Mouse (Mus musculus): ENCODE measurements around the gene Cd28.

DNA sequence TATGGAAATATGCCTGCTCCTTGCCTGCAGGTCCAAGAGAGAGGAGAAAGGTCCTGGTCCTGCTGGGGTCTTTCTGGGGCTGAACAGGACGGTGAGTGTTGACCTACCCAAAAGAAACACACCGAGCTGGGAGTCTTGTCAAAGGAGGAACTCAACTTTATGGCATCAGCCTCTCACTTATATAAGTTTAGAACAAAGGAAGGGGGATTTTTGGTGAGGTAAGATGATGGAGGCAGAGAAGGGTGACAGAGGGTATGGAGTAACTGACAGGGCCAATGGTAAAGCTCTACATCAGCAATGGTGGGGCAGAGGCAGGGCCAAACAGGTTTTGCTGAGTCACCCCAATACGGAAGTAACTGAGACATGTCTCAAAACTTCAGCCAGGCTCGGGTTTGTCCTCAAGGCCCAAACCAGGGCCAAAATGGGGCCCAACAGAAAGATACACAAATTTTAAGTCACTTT is 84.6 kb downstream of the Cd28 start:
- TF ChIP-seq FLI1 (IDR thresholded peaks at IDR 0.05; ENCODE audit: low read length) (no peak), GATA1 (IDR thresholded peaks at IDR 0.05; ENCODE audit: borderline replicate concordance, low read length) (no peak)

All from megakaryocyte, embryonic 14.5 days (primary cell).